ENCODE assay signal across 9 mouse cellular contexts in the genomic region with DNA sequence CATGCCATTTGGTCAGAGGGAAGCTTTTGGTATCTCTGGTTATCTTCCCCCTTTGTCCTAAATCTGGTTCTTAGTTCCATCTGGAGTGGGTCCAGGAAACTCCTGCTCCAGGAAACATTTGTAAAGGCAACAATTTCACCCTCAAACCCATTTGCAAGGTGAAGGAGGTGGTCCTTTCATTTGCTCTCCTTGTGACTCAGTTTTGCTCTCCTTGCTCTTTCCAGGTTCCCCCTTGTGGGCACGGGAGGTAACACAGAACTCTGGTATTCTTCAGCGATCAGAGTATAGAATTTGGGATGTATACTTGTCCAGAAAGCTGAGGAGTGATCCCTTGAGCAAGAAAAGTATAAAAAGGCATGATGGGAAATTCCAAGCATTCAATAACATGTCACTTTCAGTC.
DNase-seq lines count a peak whose midpoint lies in the region; ATAC-seq and TF ChIP-seq lines count a peak whose summit lies in the region.
"Had no signal": no experiment of that assay in that cellular context is flagged by ENCODE, and none has a peak within 500 bp of the region (broad histone marks: within the 10 kb centered on the region; RNA-seq: fewer than 3 reads in every experiment).

No protein-coding gene starts in this region.

- H3K4me3 ChIP-seq in forebrain, embryonic 15.5 days: no peak overlapping the region
- H3K4me3 ChIP-seq in forebrain, embryonic 13.5 days: no peak overlapping the region
- no peak overlapping the region for H3K4me3 ChIP-seq in liver, adult 2 months (ENCODE audit: insufficient read depth, low read depth, low read length)
- H3K4me3 ChIP-seq in embryonic facial prominence, embryonic 10.5 days: no peak overlapping the region
- H3K4me3 ChIP-seq: limb, embryonic 13.5 days had no signal

- H3K36me3 ChIP-seq in forebrain, embryonic 15.5 days: no peaks in the 10 kb centered on the region
- no peaks in the 10 kb centered on the region for H3K36me3 ChIP-seq in forebrain, embryonic 13.5 days (ENCODE audit: poor library complexity, severe bottlenecking)
- H3K36me3 ChIP-seq in liver, adult 2 months (ENCODE audit: control insufficient read depth, insufficient read depth, low read length): no peaks in the 10 kb centered on the region
- no peaks in the 10 kb centered on the region for H3K36me3 ChIP-seq in embryonic facial prominence, embryonic 10.5 days (replicated peaks)
- H3K36me3 ChIP-seq: limb, embryonic 13.5 days had no signal

- TF ChIP-seq CTCF in liver, adult 2 months (IDR thresholded peaks at IDR 0.05; ENCODE audit: low read depth, low read length): 0 out of 2 replicates have a peak, but pooled peaks have one; percentile 6

- H3K4me2 ChIP-seq in forebrain, embryonic 15.5 days (replicated peaks): no peak overlapping the region
- H3K4me2 ChIP-seq in forebrain, embryonic 13.5 days: no peak overlapping the region
- H3K4me2 ChIP-seq: limb, embryonic 13.5 days had no signal

- H3K9me3 ChIP-seq in forebrain, embryonic 15.5 days: no peaks in the 10 kb centered on the region
- H3K9me3 ChIP-seq in forebrain, embryonic 13.5 days (replicated peaks): no peaks in the 10 kb centered on the region
- no peaks in the 10 kb centered on the region for H3K9me3 ChIP-seq in embryonic facial prominence, embryonic 10.5 days
- H3K9me3 ChIP-seq: limb, embryonic 13.5 days had no signal

- DNase-seq in liver, adult 2 months (ENCODE audit: extremely low read depth, low read depth, low spot score): no peak
- no peak for DNase-seq in liver
- DNase-seq in Muller cell, postnatal 12 days (ENCODE audit: inconsistent ontology term): peak; percentile 33
- peak; percentile 24 for DNase-seq in embryonic facial prominence, embryonic 10.5 days (ENCODE audit: low spot score)

- H3K27ac ChIP-seq in forebrain, embryonic 15.5 days (replicated peaks): peak overlapping the region; percentile 55
- no peak overlapping the region for H3K27ac ChIP-seq in forebrain, embryonic 13.5 days
- no peak overlapping the region for H3K27ac ChIP-seq in liver, adult 2 months (replicated peaks; ENCODE audit: insufficient read depth, low read depth, low read length)
- H3K27ac ChIP-seq in embryonic facial prominence, embryonic 10.5 days (replicated peaks): no peak overlapping the region
- H3K27ac ChIP-seq: limb, embryonic 13.5 days had no signal

- 52% methylated on average over 2 of the region's 2 CpGs for WGBS in forebrain, embryonic 15.5 days
- whole genome bisulfite sequencing in forebrain, embryonic 13.5 days: 38% methylated on average over 2 of the region's 2 CpGs
- 30% methylated on average over 2 of the region's 2 CpGs for WGBS in liver, adult 2 months
- 38% methylated on average over 2 of the region's 2 CpGs for WGBS in embryonic facial prominence, embryonic 10.5 days

- no peaks in the 10 kb centered on the region for H3K27me3 ChIP-seq in forebrain, embryonic 15.5 days
- no peaks in the 10 kb centered on the region for H3K27me3 ChIP-seq in forebrain, embryonic 13.5 days
- H3K27me3 ChIP-seq in liver, adult 2 months (ENCODE audit: control insufficient read depth, insufficient read depth, low read length): no peaks in the 10 kb centered on the region
- H3K27me3 ChIP-seq in embryonic facial prominence, embryonic 10.5 days (replicated peaks; ENCODE audit: low read depth, poor library complexity, severe bottlenecking): no peaks in the 10 kb centered on the region
- H3K27me3 ChIP-seq: limb, embryonic 13.5 days had no signal

- no peaks in the 10 kb centered on the region for H3K79me2 ChIP-seq in liver, adult 2 months (ENCODE audit: control insufficient read depth, insufficient read depth, low read length)

- no peak overlapping the region for H3K9ac ChIP-seq in forebrain, embryonic 15.5 days (replicated peaks)
- H3K9ac ChIP-seq in forebrain, embryonic 13.5 days: no peak overlapping the region
- H3K9ac ChIP-seq in liver, adult 2 months (ENCODE audit: low read depth, low read length): no peak overlapping the region
- H3K9ac ChIP-seq: limb, embryonic 13.5 days had no signal

- no peak for ATAC-seq in forebrain, embryonic 15.5 days (replicated peaks)
- no peak for ATAC-seq in forebrain, embryonic 13.5 days
- no peak for ATAC-seq in erythroid progenitor cell, adult 5-6 weeks (replicated peaks; ENCODE audit: low FRiP score, poor library complexity, severe bottlenecking)
- ATAC-seq in megakaryocyte, adult 5-6 weeks (ENCODE audit: poor library complexity, severe bottlenecking): no peak

- peaks cover 8% of the 10 kb centered on the region for H3K4me1 ChIP-seq in forebrain, embryonic 15.5 days
- no peaks in the 10 kb centered on the region for H3K4me1 ChIP-seq in forebrain, embryonic 13.5 days
- no peaks in the 10 kb centered on the region for H3K4me1 ChIP-seq in liver, adult 2 months (ENCODE audit: control insufficient read depth, insufficient read depth, low read length)
- H3K4me1 ChIP-seq in embryonic facial prominence, embryonic 10.5 days: peaks cover 12% of the 10 kb centered on the region

- TF ChIP-seq POLR2A in liver, adult 2 months (IDR thresholded peaks at IDR 0.05; ENCODE audit: extremely low read depth, insufficient read depth, low read length): no peak

Comparison
In these comparisons a context has a peak if more than half of its experiments do, and no peak if none do; other contexts are left out.
1. DNase-seq: peak in Muller cell, postnatal 12 days (single experiment) and embryonic facial prominence, embryonic 10.5 days (single experiment); none in liver, adult 2 months (single experiment) and liver (single experiment).